Mouse (Mus musculus): ENCODE measurements around the gene Dip2b.

- no peak for TF ChIP-seq CTCF (IDR thresholded peaks at IDR 0.05; ENCODE audit: control insufficient read depth, insufficient read depth, insufficient read length)
- no peak for TF ChIP-seq MAX (IDR thresholded peaks at IDR 0.05)
- no peak for TF ChIP-seq MYOG (IDR thresholded peaks at IDR 0.05; ENCODE audit: control insufficient read depth, extremely low read depth, insufficient read length)
- TF ChIP-seq MYOD1 (IDR thresholded peaks at IDR 0.05; ENCODE audit: control insufficient read depth, insufficient read length, low read depth): no peak
- no peak for TF ChIP-seq USF1 (IDR thresholded peaks at IDR 0.05; ENCODE audit: low read depth)
- no peak for TF ChIP-seq CEBPB (IDR thresholded peaks at IDR 0.05; ENCODE audit: low read depth)
- TF ChIP-seq FOSL1 (IDR thresholded peaks at IDR 0.05; ENCODE audit: insufficient read depth, low read length, poor library complexity, severe bottlenecking): no peak
Observed at GRCm38 (mm10) chr15:100230655-100231054, 192.2 kb downstream of the Dip2b start.
